Mouse (Mus musculus) frontal cortex, postnatal 25 days (tissue): ENCODE data around the gene Vmn1r159.
"Not testable (repeated sequence)": the region's sequence is repeated elsewhere in the genome, so short reads cannot be mapped to it uniquely, and the experiment has no call there.

ENCODE experiments used
- DNase-seq, 2 experiments: peaks; one replicate each; pipeline ENCODE4 v3.0.0; 2022; ENCODE audit warnings: low spot score in 2 of 2

Vmn1r159 gene

GRCm38 (mm10) chr7:22843505-22843904 is at the start of gene Vmn1r159:
Vmn1r159 (minus strand) TSS chr7:22843605.
- not testable (repeated sequence) for DNase-seq

- DNase-seq: not testable (repeated sequence)
Observed at GRCm38 (mm10) chr7:22870924-22871323, 27.5 kb upstream of the Vmn1r159 start, which contains the start of gene Vmn1r160. Vmn1r160 (plus strand) TSS chr7:22871224.
